Mouse (Mus musculus) erythroblast, embryonic 14.5 days (primary cell): Measurements from ENCODE around the gene Pigt.

Experiments
- GATA1 ChIP-seq: IDR thresholded peaks from 2 replicates; pipeline ENCODE4 v1.6.1; 2012; ENCODE audit warnings: low read length, inconsistent platforms, mixed read lengths
- TAL1 ChIP-seq: IDR thresholded peaks from 3 replicates; pipeline ENCODE4 v1.6.1; 2012; ENCODE audit warnings: low read length, inconsistent platforms, mixed read lengths

DNA sequence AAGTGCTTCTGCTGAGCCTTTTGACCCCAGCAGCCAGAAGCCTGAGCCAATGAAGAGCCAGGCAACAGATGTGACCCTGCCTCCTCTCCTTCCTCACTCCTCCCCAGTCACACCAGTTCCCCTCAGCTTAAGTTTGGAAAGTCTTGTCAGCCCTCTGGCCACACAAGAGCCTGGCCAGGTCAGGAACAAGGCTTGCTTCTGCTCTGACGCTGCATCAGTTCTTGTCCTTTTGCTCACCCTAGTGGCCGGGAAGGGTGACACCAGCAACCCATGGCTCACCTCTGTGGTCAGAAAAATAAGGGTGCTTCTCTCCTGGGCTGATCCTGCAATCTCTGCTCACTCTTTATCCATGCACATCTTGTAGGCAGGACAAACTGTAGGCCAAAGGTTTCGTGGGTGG lies 23.5 kb downstream of the Pigt start:
- TF ChIP-seq TAL1, result no peak
- no peak for TF ChIP-seq GATA1
